Mouse (Mus musculus) adrenal gland, adult 10 weeks (tissue): ENCODE data around the gene Ntrk1. TPM values are rescaled to one million over a fixed set of nuclear protein-coding genes. Genes with fewer than 3 reads are reported as not detected.

Experiments
- polyA plus RNA-seq: library from polyadenylated mRNA; stranded (reverse); fragments of 350-450 nt; fragmentation: Illumina TruSeq; extraction: RNeasy Lipid Tissue Mini Kit (QIAGEN cat#74804); gene quantifications from one replicate; pipeline ENCODE4 v1.2.3, GENCODE M21; 2014; ENCODE audit warnings: low read depth, low replicate concordance

Ntrk1 gene
- polyA plus RNA-seq, result not detected

GRCm38 (mm10) chr3:87794922-87795325, at the start of gene Ntrk1:
TSS of gene Ntrk1 (minus strand) at chr3:87795162.

GRCm38 (mm10) chr3:87824206-87824605, 29.2 kb upstream of the Ntrk1 start, which contains the start of gene Pear1:
TSS of gene Pear1 (minus strand) at chr3:87824306.

GRCm38 (mm10) chr3:87796736-87797334, 1.9 kb upstream of the Ntrk1 start, which contains the start of gene Insrr:
TSS of gene Insrr (plus strand) at chr3:87796951.

GRCm38 (mm10) chr3:87748431-87748830, 46.5 kb downstream of the Ntrk1 start, which contains the start of gene Lrrc71:
TSS of gene Lrrc71 (minus strand) at chr3:87748625.

Other genes with a start within 250 kb of the Ntrk1 start
- gene Arhgef11, start 177.6 kb downstream of the Ntrk1 start, polyA plus RNA-seq, result 26.7 TPM
- gene Lrrc71, start 46.5 kb downstream of the Ntrk1 start, polyA plus RNA-seq, result not detected
- not detected for gene Insrr, start 1.8 kb upstream of the Ntrk1 start, polyA plus RNA-seq
- 1.3 TPM for gene Pear1, start 29.1 kb upstream of the Ntrk1 start, polyA plus RNA-seq
- gene Sh2d2a, start 51.6 kb upstream of the Ntrk1 start, polyA plus RNA-seq, result not detected
- gene Prcc, start 90.4 kb upstream of the Ntrk1 start, polyA plus RNA-seq, result 4.7 TPM
- 152 TPM for gene Hdgf, start 111.2 kb upstream of the Ntrk1 start, polyA plus RNA-seq
- 102 TPM for gene Mrpl24, start 124.3 kb upstream of the Ntrk1 start, polyA plus RNA-seq
- 19.4 TPM for gene Isg20l2, start 135.2 kb upstream of the Ntrk1 start, polyA plus RNA-seq
- 11.0 TPM for gene Rrnad1, start 135.6 kb upstream of the Ntrk1 start, polyA plus RNA-seq
- not detected for gene Crabp2, start 153.5 kb upstream of the Ntrk1 start, polyA plus RNA-seq
- 11.4 TPM for gene Nes, start 175.9 kb upstream of the Ntrk1 start, polyA plus RNA-seq
- 1.7 TPM for gene Bcan, start 205.1 kb upstream of the Ntrk1 start, polyA plus RNA-seq
- not detected for gene Hapln2, start 232.4 kb upstream of the Ntrk1 start, polyA plus RNA-seq
- 11.0 TPM for gene Gpatch4, start 247.9 kb upstream of the Ntrk1 start, polyA plus RNA-seq